Mouse (Mus musculus) embryonic fibroblast, embryonic 13.5 days (primary cell): ENCODE data around the gene Rora. TPM values are rescaled to one million over a fixed set of nuclear protein-coding genes. Genes with fewer than 3 reads are reported as not detected.

Experiments used
- H3K27ac ChIP-seq: 2 replicates; pipeline ENCODE4 v1.5.1; 2012; ENCODE audit warnings: low read length, control low read depth, inconsistent platforms; ENCODE audit not compliant: insufficient read depth
- H3K4me1 ChIP-seq: 2 replicates; pipeline ENCODE4 v1.6.1; 2011; ENCODE audit warnings: low read length; ENCODE audit not compliant: control insufficient read depth, insufficient read depth
- H3K4me3 ChIP-seq: 2 replicates; pipeline ENCODE4 v1.5.1; 2011; ENCODE audit warnings: mild to moderate bottlenecking, control low read depth, low read length; ENCODE audit not compliant: insufficient read depth
- CTCF ChIP-seq: IDR thresholded peaks from 2 replicates; pipeline ENCODE4 v1.5.1; 2011; ENCODE audit warnings: mild to moderate bottlenecking, control low read depth, low read length, moderate library complexity, borderline replicate concordance; ENCODE audit not compliant: insufficient read depth
- POLR2A ChIP-seq: IDR thresholded peaks from 2 replicates; pipeline ENCODE4 v1.6.1; 2011; ENCODE audit warnings: low read depth, mild to moderate bottlenecking, control low read depth, low read length, moderate library complexity
- polyA plus RNA-seq: library from polyadenylated mRNA; stranded (reverse); fragments of >200 nt; gene quantifications from 2 replicates; pipeline ENCODE4 v1.2.4, GENCODE M21; 2011; ENCODE audit warnings: low read depth; ENCODE audit not compliant: missing spikeins, insufficient read length

Gene Rora
- polyA plus RNA-seq, 1 experiment, result 11.2 TPM

- Histone ChIP-seq H3K27ac (peak overlapping the region; percentile 78), H3K4me1 (peaks cover 5% of the 10 kb centered on the region; the same call in 1 of the 2 replicates), H3K4me3 (no peak overlapping the region)
- no peak for TF ChIP-seq CTCF
- TF ChIP-seq POLR2A, result no peak
Observed at GRCm38 (mm10) chr9:68827441-68827840, 173.9 kb downstream of the Rora start.

- Histone ChIP-seq H3K4me1 (peaks cover 6% of the 10 kb centered on the region; the same call in 1 of the 2 replicates), H3K27ac (no peak overlapping the region), H3K4me3 (no peak overlapping the region)
- TF ChIP-seq POLR2A (no peak), CTCF (peak; percentile 22; the same call in 1 of the 2 replicates)
Observed at GRCm38 (mm10) chr9:68829903-68830302, 176.3 kb downstream of the Rora start.

GRCm38 (mm10) chr9:68833323-68833722 lies 179.7 kb downstream of the Rora start:
- no peak for TF ChIP-seq CTCF
- no peak for TF ChIP-seq POLR2A
- H3K4me3 ChIP-seq, result no peak overlapping the region
- H3K27ac ChIP-seq, result no peak overlapping the region
- H3K4me1 ChIP-seq, result 0 out of 2 replicates have a peak, but pooled peaks cover 3% of the 10 kb centered on the region

- Histone ChIP-seq H3K4me1 (peaks cover 5% of the 10 kb centered on the region; the same call in 1 of the 2 replicates), H3K4me3 (no peak overlapping the region), H3K27ac (no peak overlapping the region)
- TF ChIP-seq POLR2A (no peak), CTCF (no peak)
Observed at GRCm38 (mm10) chr9:68835037-68835649, 181.6 kb downstream of the Rora start.

- Histone ChIP-seq H3K4me1 (peaks cover 2% of the 10 kb centered on the region; the same call in 1 of the 2 replicates), H3K4me3 (no peak overlapping the region), H3K27ac (no peak overlapping the region)
- TF ChIP-seq POLR2A, result no peak
- no peak for TF ChIP-seq CTCF
Observed at GRCm38 (mm10) chr9:68842134-68842892, 188.7 kb downstream of the Rora start.

- Histone ChIP-seq H3K4me1 (no peaks in the 10 kb centered on the region), H3K4me3 (no peak overlapping the region), H3K27ac (no peak overlapping the region)
- TF ChIP-seq CTCF (no peak), POLR2A (no peak)
Observed at GRCm38 (mm10) chr9:68845556-68845955, 192.0 kb downstream of the Rora start.

GRCm38 (mm10) chr9:68850321-68850720 lies 196.7 kb downstream of the Rora start:
- Histone ChIP-seq H3K4me3 (no peak overlapping the region), H3K27ac (no peak overlapping the region), H3K4me1 (0 out of 2 replicates have a peak, but pooled peaks cover 2% of the 10 kb centered on the region)
- TF ChIP-seq POLR2A (no peak), CTCF (no peak)

GRCm38 (mm10) chr9:68852201-68852600 lies 198.6 kb downstream of the Rora start:
- 0 out of 2 replicates have a peak, but pooled peaks cover 2% of the 10 kb centered on the region for H3K4me1 ChIP-seq
- TF ChIP-seq CTCF, result no peak
- no peak for TF ChIP-seq POLR2A
- no peak overlapping the region for H3K4me3 ChIP-seq
- H3K27ac ChIP-seq, result no peak overlapping the region

GRCm38 (mm10) chr9:68852934-68853333 lies 199.3 kb downstream of the Rora start:
- TF ChIP-seq CTCF (no peak), POLR2A (no peak)

GRCm38 (mm10) chr9:68859500-68859899 lies 205.9 kb downstream of the Rora start:
- Histone ChIP-seq H3K4me3 (no peak overlapping the region), H3K4me1 (no peaks in the 10 kb centered on the region), H3K27ac (no peak overlapping the region)
- TF ChIP-seq CTCF, result no peak
- TF ChIP-seq POLR2A, result no peak

More at GRCm38 (mm10) chr9:68852934-68853333, 199.3 kb downstream of the Rora start:
- Histone ChIP-seq H3K4me3 (no peak overlapping the region), H3K27ac (no peak overlapping the region), H3K4me1 (0 out of 2 replicates have a peak, but pooled peaks cover 2% of the 10 kb centered on the region)
